Mouse (Mus musculus): ENCODE results near the gene Drap1.

Drap1 gene

DNA sequence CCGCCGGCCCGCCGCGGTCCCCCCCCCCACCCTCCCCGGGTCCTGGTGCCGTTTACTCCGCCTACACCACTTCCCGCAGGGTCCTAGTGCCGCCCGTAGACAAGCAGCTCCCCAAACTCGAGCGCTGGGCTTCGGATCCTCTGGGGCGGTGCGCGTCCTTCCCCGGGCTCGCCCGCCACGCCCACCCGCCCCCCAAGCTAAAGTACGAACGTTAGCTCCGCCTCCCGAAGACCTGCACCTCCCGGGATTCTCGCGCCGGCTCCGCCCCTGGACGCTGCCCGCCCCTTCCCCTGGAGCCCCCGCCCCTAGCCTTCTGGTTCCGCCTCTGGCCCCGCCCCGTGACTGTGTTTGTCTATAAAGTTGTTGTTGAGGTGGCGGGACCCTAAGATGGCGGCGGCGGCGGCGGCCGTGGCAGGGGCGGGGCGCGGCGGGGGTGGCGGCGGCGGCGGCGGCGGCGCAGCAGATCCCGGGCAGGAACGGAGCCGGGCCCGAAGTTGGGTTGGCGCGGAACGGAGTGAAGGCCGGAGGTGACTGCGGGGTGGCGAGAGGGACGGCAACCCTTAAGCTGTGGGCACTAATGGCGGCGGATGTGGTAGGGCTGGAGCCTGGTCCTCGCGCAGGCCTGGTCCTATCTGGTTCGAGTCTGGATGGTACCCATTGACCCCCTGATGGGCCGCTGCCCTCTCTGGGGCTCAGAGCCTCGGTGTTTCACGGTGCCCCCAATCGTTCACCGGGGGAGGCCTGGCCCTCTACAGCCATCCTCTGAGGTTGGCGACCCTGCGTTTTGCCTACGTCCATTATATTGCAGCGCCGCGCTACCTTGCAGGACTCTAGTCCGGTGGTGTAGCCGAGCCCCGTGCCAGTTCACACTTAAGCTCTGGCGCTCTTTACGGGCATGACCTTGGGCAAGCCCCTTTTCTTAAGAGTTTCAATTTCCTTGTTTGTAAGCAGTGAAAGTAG, at the start of gene Drap1, which contains the start of gene AI837181:
TSS of gene Drap1 (minus strand) at position 198 of the 960 bp plus-strand sequence.
TSS of gene AI837181 (plus strand) at position 363 of the 960 bp plus-strand sequence.
- DNase-seq (ENCODE audit: low spot score in 2 of 2), result peak; percentile 97 to 98

DNA sequence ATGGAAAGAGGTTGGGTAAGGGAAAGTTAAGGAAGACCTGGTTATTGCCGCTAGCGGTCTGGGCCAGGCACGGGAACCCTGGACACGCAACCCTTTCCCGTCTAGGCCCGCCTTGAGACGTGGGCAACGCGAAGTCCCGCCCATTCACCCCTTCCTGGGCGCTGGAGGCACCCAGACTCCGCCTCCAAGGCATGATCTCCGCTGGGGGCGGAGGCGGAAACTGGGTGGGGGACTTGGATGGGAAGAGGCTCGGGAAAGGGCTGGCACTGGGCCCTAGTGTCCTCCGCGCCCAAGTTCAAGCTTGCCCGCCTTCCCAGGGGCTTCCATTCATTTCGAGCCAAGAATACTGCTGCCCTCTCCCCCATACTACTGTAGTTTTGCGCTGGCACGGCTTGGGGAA, 48.9 kb upstream of the Drap1 start, which contains the start of gene Efemp2:
TSS of gene Efemp2 (plus strand) at position 235 of the 400 bp plus-strand sequence.
- DNase-seq (ENCODE audit: low spot score in 2 of 2), result peak in 1 of 2 experiments; percentile 44

- no peak for DNase-seq (ENCODE audit: low spot score in 2 of 2)
Observed at GRCm38 (mm10) chr19:5472857-5473256, 48.1 kb upstream of the Drap1 start.

DNA sequence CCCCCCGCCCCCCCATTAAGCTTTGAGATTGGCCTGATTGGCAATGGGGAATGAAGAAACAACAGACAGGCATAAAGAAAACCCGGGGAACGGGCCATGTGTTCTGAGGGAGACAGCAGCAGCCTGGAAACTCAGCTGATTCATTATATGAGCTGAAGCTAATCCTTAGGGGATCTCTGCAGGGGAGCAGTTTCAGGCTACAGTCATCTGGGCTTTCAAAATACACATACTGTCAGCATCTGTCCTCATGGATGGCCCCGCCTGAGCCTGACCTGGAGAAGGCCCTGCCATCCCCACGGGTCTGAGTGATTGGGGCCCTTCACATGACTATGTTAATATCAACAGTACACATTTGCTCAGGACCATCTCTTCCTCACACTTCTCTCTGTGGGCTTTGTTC, 47.1 kb upstream of the Drap1 start:
- DNase-seq (ENCODE audit: low spot score in 2 of 2), result no peak

GRCm38 (mm10) chr19:5468374-5468773, 43.6 kb upstream of the Drap1 start, which contains the start of gene Ctsw:
Gene Ctsw, minus strand, starts transcription at chr19:5468507.
- no peak for DNase-seq (ENCODE audit: low spot score in 2 of 2)

GRCm38 (mm10) chr19:5466916-5467500, 42.2 kb upstream of the Drap1 start:
- DNase-seq (ENCODE audit: low spot score in 2 of 2), result no peak

- DNase-seq (ENCODE audit: low spot score in 2 of 2), result no peak
Observed at GRCm38 (mm10) chr19:5465037-5465436, 40.3 kb upstream of the Drap1 start.

- DNase-seq (ENCODE audit: low spot score in 2 of 2), result peak in 1 of 2 experiments; percentile 83
Observed at GRCm38 (mm10) chr19:5463791-5464562, 39.2 kb upstream of the Drap1 start.

DNA sequence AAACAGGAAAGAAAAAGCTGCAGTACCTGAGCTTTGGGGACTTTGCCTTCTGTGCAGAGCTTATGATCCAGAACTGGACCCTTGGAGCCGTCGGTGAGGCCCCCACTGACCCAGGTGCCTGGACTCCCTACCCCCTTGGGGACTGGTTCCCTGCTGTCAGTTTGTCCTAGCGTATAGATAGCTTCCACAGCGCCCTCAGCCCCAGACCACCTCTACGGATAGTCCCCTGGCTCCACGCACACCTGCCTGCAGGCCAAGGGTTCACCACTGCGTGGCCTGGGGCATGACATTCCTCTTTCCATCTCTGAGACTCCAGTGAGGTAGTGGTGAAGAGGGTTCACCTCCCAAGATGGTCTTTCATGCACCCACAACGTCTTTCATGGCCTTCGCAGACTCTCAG, 38.4 kb upstream of the Drap1 start:
- DNase-seq (ENCODE audit: low spot score in 2 of 2), result no peak

DNA sequence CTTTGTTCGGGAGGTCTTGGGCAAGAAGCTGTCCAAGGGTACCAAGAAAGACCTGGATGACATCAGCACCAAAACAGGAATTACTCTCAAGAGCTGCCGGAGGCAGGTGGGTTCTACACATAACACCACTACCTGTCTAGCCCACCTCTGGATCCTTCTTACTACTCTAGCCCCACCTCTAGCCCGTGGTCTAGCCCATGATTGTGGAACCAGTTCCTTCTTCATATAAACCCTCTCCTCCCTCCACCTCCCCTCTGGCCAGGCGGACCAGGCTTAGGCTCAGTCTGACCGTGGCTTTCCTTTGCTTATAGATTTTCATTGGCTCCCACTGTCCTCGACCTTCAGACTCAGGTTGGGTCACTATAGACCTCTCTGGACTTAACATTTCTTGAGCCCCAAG, 36.6 kb upstream of the Drap1 start:
- no peak for DNase-seq (ENCODE audit: low spot score in 2 of 2)

GRCm38 (mm10) chr19:5460465-5460911, 35.7 kb upstream of the Drap1 start, which contains the start of gene Fibp:
Gene Fibp, plus strand, starts transcription at chr19:5460615.
- DNase-seq (ENCODE audit: low spot score in 2 of 2), result peak; percentile 86 to 93

- no peak for DNase-seq (ENCODE audit: low spot score in 2 of 2)
Observed at GRCm38 (mm10) chr19:5459896-5460295, 35.1 kb upstream of the Drap1 start.

DNA sequence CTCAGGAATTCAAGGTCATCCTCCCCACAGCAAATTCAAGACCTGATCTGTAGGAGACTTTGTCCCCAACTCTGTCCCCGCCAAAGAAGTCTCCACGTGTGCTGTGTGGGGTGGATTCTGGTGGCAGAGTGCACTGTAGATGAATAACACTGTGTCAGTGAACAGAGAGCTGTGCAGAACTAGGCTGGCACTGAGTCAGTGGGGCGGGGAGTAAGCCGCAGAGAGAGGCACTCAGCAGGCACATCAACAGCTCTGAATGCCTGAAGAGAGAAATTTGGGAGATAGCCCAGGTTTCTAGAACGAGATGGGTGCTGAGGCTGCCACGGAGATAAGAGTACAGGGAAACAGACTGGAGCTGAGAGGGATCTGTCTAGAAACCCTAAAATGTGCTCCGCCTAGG, 34.2 kb upstream of the Drap1 start:
- no peak for DNase-seq (ENCODE audit: low spot score in 2 of 2)

DNA sequence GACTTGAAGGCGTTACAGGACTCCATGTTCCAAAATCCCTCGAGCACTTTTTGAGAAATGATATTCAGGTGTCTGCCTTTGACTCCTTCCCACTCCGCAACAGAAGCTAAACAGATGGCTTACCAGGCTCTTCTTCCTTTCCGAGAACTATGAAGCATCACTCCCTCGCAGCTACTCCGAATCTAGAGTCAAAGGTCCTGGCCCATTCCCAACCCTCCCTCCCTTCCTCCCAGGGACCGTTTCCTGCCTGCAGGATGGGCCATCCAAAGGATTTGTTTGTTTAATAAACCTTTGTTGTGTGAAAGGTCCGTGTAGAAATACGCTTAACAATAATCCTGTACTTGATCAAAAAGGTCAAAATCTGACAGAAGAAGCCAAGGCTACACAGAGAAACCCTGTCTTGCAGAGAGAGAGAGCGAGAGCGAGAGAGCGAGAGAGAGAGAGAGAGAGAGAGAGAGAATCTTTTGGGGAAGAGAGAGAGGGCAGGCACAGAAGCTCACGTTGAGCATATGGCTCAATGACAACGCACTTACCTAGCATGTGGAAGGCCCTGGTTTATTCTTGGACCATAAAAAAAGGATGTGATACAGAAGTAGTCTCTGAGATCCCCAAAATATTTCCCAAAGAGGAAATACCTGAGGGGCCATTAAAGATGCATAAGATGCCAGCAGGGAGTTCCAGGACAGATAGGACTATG, 33.1 kb upstream of the Drap1 start, which contains the start of gene Ccdc85b:
TSS of gene Ccdc85b (minus strand) at position 149 of the 697 bp plus-strand sequence.
- DNase-seq (ENCODE audit: low spot score in 2 of 2), result no peak

DNA sequence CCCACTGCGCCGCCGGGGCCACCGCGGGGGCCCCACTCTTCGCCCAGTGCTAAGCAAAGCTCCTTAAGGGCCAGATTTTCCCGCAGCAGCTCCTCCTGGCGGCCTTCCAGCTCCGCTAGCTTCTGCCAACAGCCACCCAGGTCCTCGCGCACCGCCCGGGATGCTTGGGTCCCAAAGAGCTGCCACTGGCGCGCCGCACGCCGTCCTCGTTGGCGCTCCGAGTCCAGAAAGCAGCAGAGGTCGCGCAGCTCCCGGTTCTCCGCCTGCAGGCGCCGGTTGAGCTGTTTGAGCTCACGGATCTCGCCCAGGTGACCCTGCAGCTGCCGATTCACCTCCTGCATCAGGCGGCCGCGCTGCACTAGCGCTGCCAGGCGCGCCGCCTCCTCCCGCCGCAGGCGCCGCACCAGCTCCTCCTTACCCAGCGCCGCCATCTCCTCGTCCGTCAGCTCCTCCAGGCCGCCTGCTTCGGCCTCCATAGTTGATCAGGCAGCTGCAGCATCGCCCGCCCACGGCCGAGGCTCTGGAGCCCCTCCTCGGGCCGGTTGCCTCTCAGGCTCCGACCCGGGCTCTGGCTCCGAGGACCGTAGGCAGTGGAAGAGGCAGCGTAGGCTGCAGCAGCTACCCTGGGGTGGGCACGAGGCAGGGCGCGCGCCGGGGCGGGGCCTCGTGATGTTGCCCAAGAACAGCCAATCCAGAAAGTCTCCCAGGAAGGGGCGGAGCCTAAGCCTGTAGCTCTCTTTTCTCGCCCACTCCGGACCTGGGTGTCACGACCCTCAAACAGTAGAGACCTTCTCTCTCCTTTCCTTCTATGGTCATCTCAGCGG, 32.4 kb upstream of the Drap1 start:
- DNase-seq (ENCODE audit: low spot score in 2 of 2), result peak; percentile 91 to 94

GRCm38 (mm10) chr19:5456241-5456921, 31.6 kb upstream of the Drap1 start:
- DNase-seq (ENCODE audit: low spot score in 2 of 2), result peak in 1 of 2 experiments; percentile 59

DNA sequence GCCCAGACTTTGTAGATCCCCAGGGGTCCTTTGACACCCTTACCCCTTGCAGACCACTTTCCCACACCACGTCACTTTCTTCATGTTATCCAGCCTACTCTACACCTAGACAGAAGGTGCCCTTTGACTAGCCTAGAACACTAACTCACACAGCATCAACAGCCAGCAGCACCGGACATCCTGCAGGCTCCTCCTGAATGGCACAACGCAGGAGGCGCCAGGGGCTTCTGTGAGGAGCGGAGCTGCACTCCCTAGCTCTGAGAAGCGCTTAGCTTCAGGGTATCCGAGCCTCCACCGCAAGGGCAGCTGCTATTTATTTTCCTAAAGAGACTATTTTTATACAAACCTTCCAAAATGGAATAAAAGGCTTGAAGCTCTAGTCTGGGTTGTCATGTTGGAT, 30.8 kb upstream of the Drap1 start:
- DNase-seq (ENCODE audit: low spot score in 2 of 2), result peak in 1 of 2 experiments; percentile 59

- no peak for DNase-seq (ENCODE audit: low spot score in 2 of 2)
Observed at GRCm38 (mm10) chr19:5455037-5455436, 30.3 kb upstream of the Drap1 start.

- DNase-seq (ENCODE audit: low spot score in 2 of 2), result no peak
Observed at GRCm38 (mm10) chr19:5451766-5452165, 27.0 kb upstream of the Drap1 start.

All from spleen, postnatal 4 days (tissue).